Mouse (Mus musculus): Measurements from ENCODE around the gene Fam207a.

DNA sequence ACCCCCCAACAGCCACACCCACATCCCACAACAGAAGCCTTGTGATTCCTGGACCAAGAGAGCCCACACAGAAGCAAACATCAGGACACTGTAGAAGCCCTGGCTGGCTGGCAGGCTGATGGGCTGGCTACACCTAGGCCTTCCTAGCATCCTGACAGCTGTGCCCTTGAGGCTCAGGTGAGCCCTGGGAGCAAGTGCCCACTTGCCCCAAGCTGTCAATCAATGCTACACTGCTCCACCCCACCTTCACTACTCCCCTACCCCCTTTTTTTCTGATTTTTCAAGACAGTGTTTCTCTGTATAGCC is 65.5 kb downstream of the Fam207a start:
- TF ChIP-seq CTCF (IDR thresholded peaks at IDR 0.05; ENCODE audit: borderline replicate concordance, insufficient read depth, low read depth, low read length) (no peak), POLR2A (IDR thresholded peaks at IDR 0.05; ENCODE audit: borderline replicate concordance, insufficient read depth, low read length) (no peak)

Data from cerebellum, adult 2 months (tissue).